Mouse (Mus musculus): ENCODE data around the gene Olfr1349. TPM values are rescaled to one million over a fixed set of nuclear protein-coding genes. Genes with fewer than 3 reads are reported as not detected.

Olfr1349 gene
- polyA plus RNA-seq, 1 experiment from 2014 or later, result not detected

Other genes with a start within 250 kb of the Olfr1349 start
- 3.9 and 4.1 TPM in 2 replicates for gene Zfp667, start 236.4 kb downstream of the Olfr1349 start, polyA plus RNA-seq (2015; fragmentation: Nextera tagmentation; extraction: Ambion mirVana)
- 3.6 and 4.4 TPM in 2 replicates for gene Zfp583, start 191.7 kb downstream of the Olfr1349 start, polyA plus RNA-seq (2015; fragmentation: Nextera tagmentation; extraction: Ambion mirVana)
- gene Gm3854, start 179.2 kb downstream of the Olfr1349 start, polyA plus RNA-seq (2015; fragmentation: Nextera tagmentation; extraction: Ambion mirVana), result 0.73 and 1.3 TPM in 2 replicates
- gene Zfp78, start 159.7 kb downstream of the Olfr1349 start, polyA plus RNA-seq (2015; fragmentation: Nextera tagmentation; extraction: Ambion mirVana), result 1.1 and 1.3 TPM in 2 replicates
- 8.0 and 8.8 TPM in 2 replicates for gene Zfp28, start 139.7 kb downstream of the Olfr1349 start, polyA plus RNA-seq (2015; fragmentation: Nextera tagmentation; extraction: Ambion mirVana)
- gene Smim17, start 124.2 kb downstream of the Olfr1349 start, polyA plus RNA-seq (2015; fragmentation: Nextera tagmentation; extraction: Ambion mirVana), result 0.28 TPM in 1 of 2 replicates, not detected in the other
- gene Gm20715, start 112.7 kb downstream of the Olfr1349 start, polyA plus RNA-seq (2015; fragmentation: Nextera tagmentation; extraction: Ambion mirVana), result not detected in 2 replicates
- not detected in 2 replicates for gene Olfr1344, start 84.3 kb downstream of the Olfr1349 start, polyA plus RNA-seq (2015; fragmentation: Nextera tagmentation; extraction: Ambion mirVana)
- not detected in 2 replicates for gene Olfr1336, start 66.8 kb downstream of the Olfr1349 start, polyA plus RNA-seq (2015; fragmentation: Nextera tagmentation; extraction: Ambion mirVana)
- not detected in 2 replicates for gene Olfr1346, start 55.8 kb downstream of the Olfr1349 start, polyA plus RNA-seq (2015; fragmentation: Nextera tagmentation; extraction: Ambion mirVana)
- not detected in 2 replicates for gene Olfr5, start 36.0 kb downstream of the Olfr1349 start, polyA plus RNA-seq (2015; fragmentation: Nextera tagmentation; extraction: Ambion mirVana)
- not detected in 2 replicates for gene Olfr1347, start 23.2 kb downstream of the Olfr1349 start, polyA plus RNA-seq (2015; fragmentation: Nextera tagmentation; extraction: Ambion mirVana)
- gene Olfr1348, start 14.2 kb downstream of the Olfr1349 start, polyA plus RNA-seq (2015; fragmentation: Nextera tagmentation; extraction: Ambion mirVana), result not detected in 2 replicates
- not detected in 2 replicates for gene Olfr1350, start 41.9 kb upstream of the Olfr1349 start, polyA plus RNA-seq (2015; fragmentation: Nextera tagmentation; extraction: Ambion mirVana)
- gene Zim1, start 173.5 kb upstream of the Olfr1349 start, polyA plus RNA-seq (2015; fragmentation: Nextera tagmentation; extraction: Ambion mirVana), result 5.8 and 10.4 TPM in 2 replicates
- 82.4 and 108 TPM in 2 replicates for gene Peg3, start 207.5 kb upstream of the Olfr1349 start, polyA plus RNA-seq (2015; fragmentation: Nextera tagmentation; extraction: Ambion mirVana)
- gene Usp29, start 207.6 kb upstream of the Olfr1349 start, polyA plus RNA-seq (2015; fragmentation: Nextera tagmentation; extraction: Ambion mirVana), result 5.4 and 5.6 TPM in 2 replicates